Mouse (Mus musculus): ENCODE data around the gene Tmem259. TPM values are rescaled to one million over a fixed set of nuclear protein-coding genes. Genes with fewer than 3 reads are reported as not detected.

Gene Tmem259
- total RNA-seq, 2 experiments from 2014 or later = 22.6 to 29.6 TPM

- ATAC-seq (replicated peaks; ENCODE audit: low FRiP score, poor library complexity, severe bottlenecking) = peak; percentile 53
Measured at GRCm38 (mm10) chr10:79926491-79927323, 57.4 kb downstream of the Tmem259 start, which contains the start of gene Arid3a. TSS of gene Arid3a (plus strand) at chr10:79927043.

GRCm38 (mm10) chr10:79925785-79926490, 58.2 kb downstream of the Tmem259 start:
- ATAC-seq (replicated peaks; ENCODE audit: low FRiP score, poor library complexity, severe bottlenecking) = 0 out of 2 replicates have a peak, but pooled peaks have one; percentile 42

DNA sequence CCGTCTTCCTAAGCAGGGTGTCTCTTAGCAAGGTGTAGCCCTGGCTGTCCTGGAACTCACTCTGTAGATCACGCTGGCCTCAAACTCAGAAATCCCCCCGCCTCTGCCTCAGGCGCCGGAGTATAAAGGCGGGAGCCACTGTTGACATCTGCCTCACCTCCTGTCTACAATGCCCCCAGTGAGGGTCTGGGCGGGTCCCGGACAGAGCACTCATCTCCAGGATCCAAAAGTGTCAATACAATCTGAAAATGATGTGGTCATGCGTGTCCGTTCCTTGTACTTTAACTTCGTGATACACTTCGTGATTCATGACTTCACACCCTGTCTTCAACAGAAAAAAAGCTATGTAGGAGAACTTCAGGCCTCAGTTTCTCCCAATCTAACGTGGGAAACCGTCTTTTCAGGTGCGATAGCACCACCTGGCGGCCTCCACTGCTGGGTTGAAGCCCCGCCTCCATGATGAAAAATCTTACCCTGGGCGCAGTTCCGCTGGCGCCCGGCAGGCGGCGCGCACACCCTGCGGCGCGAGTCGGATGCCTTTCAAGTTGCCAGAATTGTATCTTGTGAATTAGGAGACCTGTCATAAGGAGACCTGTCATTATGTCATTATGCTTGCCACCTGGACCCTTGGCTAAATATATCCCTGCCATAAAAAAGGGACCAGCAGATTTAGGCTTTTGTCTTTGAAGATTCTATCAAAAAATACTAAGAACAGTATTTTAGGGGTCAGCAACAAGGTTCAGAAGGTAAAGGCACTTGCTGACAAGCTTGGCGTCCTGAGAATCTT, 58.9 kb downstream of the Tmem259 start:
- peak; percentile 77 for ATAC-seq (replicated peaks; ENCODE audit: low FRiP score, poor library complexity, severe bottlenecking)

Other genes with a start within 250 kb of the Tmem259 start
Only the 30 nearest of the 33 such genes appear.
- gene Rnf126, start 217.4 kb downstream of the Tmem259 start, total RNA-seq (2015; ENCODE audit: low replicate concordance) = 11.3 and 12.1 TPM in 2 replicates
- 2.6 and 10.7 TPM in 2 replicates for gene Rnf126, start 217.4 kb downstream of the Tmem259 start, total RNA-seq (2017; ENCODE audit: low replicate concordance)
- 1.7 and 5.8 TPM in 2 replicates for gene Fstl3, start 207.1 kb downstream of the Tmem259 start, total RNA-seq (2015; ENCODE audit: low replicate concordance)
- gene Fstl3, start 207.1 kb downstream of the Tmem259 start, total RNA-seq (2017; ENCODE audit: low replicate concordance) = not detected in 2 replicates
- 30.5 and 45.0 TPM in 2 replicates for gene Prss57, start 193.4 kb downstream of the Tmem259 start, total RNA-seq (2015; ENCODE audit: low replicate concordance)
- gene Prss57, start 193.4 kb downstream of the Tmem259 start, total RNA-seq (2017; ENCODE audit: low replicate concordance) = 6.8 and 14.3 TPM in 2 replicates
- gene Palm, start 190.8 kb downstream of the Tmem259 start, total RNA-seq (2015; ENCODE audit: low replicate concordance) = 9.4 and 12.5 TPM in 2 replicates
- gene Palm, start 190.8 kb downstream of the Tmem259 start, total RNA-seq (2017; ENCODE audit: low replicate concordance) = 4.5 and 10.0 TPM in 2 replicates
- not detected in 2 replicates for gene Misp, start 163.3 kb downstream of the Tmem259 start, total RNA-seq (2015; ENCODE audit: low replicate concordance)
- not detected in 2 replicates for gene Misp, start 163.3 kb downstream of the Tmem259 start, total RNA-seq (2017; ENCODE audit: low replicate concordance)
- gene Ptbp1, start 129.9 kb downstream of the Tmem259 start, total RNA-seq (2015; ENCODE audit: low replicate concordance) = 45.2 and 66.7 TPM in 2 replicates
- 38.2 and 53.2 TPM in 2 replicates for gene Ptbp1, start 129.9 kb downstream of the Tmem259 start, total RNA-seq (2017; ENCODE audit: low replicate concordance)
- gene Prtn3, start 109.9 kb downstream of the Tmem259 start, total RNA-seq (2015; ENCODE audit: low replicate concordance) = 420 and 449 TPM in 2 replicates
- 114 and 118 TPM in 2 replicates for gene Prtn3, start 109.9 kb downstream of the Tmem259 start, total RNA-seq (2017; ENCODE audit: low replicate concordance)
- 2.1 and 3.1 TPM in 2 replicates for gene Plppr3, start 109.7 kb downstream of the Tmem259 start, total RNA-seq (2015; ENCODE audit: low replicate concordance)
- gene Plppr3, start 109.7 kb downstream of the Tmem259 start, total RNA-seq (2017; ENCODE audit: low replicate concordance) = 4.9 and 6.8 TPM in 2 replicates
- gene Elane, start 98.1 kb downstream of the Tmem259 start, total RNA-seq (2015; ENCODE audit: low replicate concordance) = 996 and 1,031 TPM in 2 replicates
- gene Elane, start 98.1 kb downstream of the Tmem259 start, total RNA-seq (2017; ENCODE audit: low replicate concordance) = 253 and 405 TPM in 2 replicates
- gene Cfd, start 93.5 kb downstream of the Tmem259 start, total RNA-seq (2015; ENCODE audit: low replicate concordance) = not detected in 2 replicates
- not detected in 2 replicates for gene Cfd, start 93.5 kb downstream of the Tmem259 start, total RNA-seq (2017; ENCODE audit: low replicate concordance)
- gene Med16, start 75.4 kb downstream of the Tmem259 start, total RNA-seq (2015; ENCODE audit: low replicate concordance) = 5.9 and 11.3 TPM in 2 replicates
- gene Med16, start 75.4 kb downstream of the Tmem259 start, total RNA-seq (2017; ENCODE audit: low replicate concordance) = 4.7 and 9.1 TPM in 2 replicates
- not detected in 2 replicates for gene Gm26602, start 73.5 kb downstream of the Tmem259 start, total RNA-seq (2015; ENCODE audit: low replicate concordance)
- gene Gm26602, start 73.5 kb downstream of the Tmem259 start, total RNA-seq (2017; ENCODE audit: low replicate concordance) = not detected in 2 replicates
- gene Kiss1r, start 67.4 kb downstream of the Tmem259 start, total RNA-seq (2015; ENCODE audit: low replicate concordance) = not detected in 2 replicates
- gene Kiss1r, start 67.4 kb downstream of the Tmem259 start, total RNA-seq (2017; ENCODE audit: low replicate concordance) = 0.14 TPM in 1 of 2 replicates, not detected in the other
- gene R3hdm4, start 63.1 kb downstream of the Tmem259 start, total RNA-seq (2015; ENCODE audit: low replicate concordance) = 42.8 and 46.1 TPM in 2 replicates
- 25.0 and 28.3 TPM in 2 replicates for gene R3hdm4, start 63.1 kb downstream of the Tmem259 start, total RNA-seq (2017; ENCODE audit: low replicate concordance)
- gene Arid3a, start 57.3 kb downstream of the Tmem259 start, total RNA-seq (2015; ENCODE audit: low replicate concordance) = 6.3 and 8.8 TPM in 2 replicates
- gene Arid3a, start 57.3 kb downstream of the Tmem259 start, total RNA-seq (2017; ENCODE audit: low replicate concordance) = 10.5 and 14.7 TPM in 2 replicates
- gene Wdr18, start 24.2 kb downstream of the Tmem259 start, total RNA-seq (2015; ENCODE audit: low replicate concordance) = 4.0 and 7.5 TPM in 2 replicates
- 2.5 and 14.2 TPM in 2 replicates for gene Wdr18, start 24.2 kb downstream of the Tmem259 start, total RNA-seq (2017; ENCODE audit: low replicate concordance)
- not detected in 2 replicates for gene Grin3b, start 13.6 kb downstream of the Tmem259 start, total RNA-seq (2015; ENCODE audit: low replicate concordance)
- not detected in 2 replicates for gene Grin3b, start 13.6 kb downstream of the Tmem259 start, total RNA-seq (2017; ENCODE audit: low replicate concordance)
- gene Cnn2, start 4.3 kb upstream of the Tmem259 start, total RNA-seq (2015; ENCODE audit: low replicate concordance) = 33.8 and 46.6 TPM in 2 replicates
- 30.0 and 73.0 TPM in 2 replicates for gene Cnn2, start 4.3 kb upstream of the Tmem259 start, total RNA-seq (2017; ENCODE audit: low replicate concordance)
- gene Abca7, start 12.2 kb upstream of the Tmem259 start, total RNA-seq (2015; ENCODE audit: low replicate concordance) = 14.4 and 18.2 TPM in 2 replicates
- gene Abca7, start 12.2 kb upstream of the Tmem259 start, total RNA-seq (2017; ENCODE audit: low replicate concordance) = 19.4 and 27.7 TPM in 2 replicates
- 23.1 and 31.6 TPM in 2 replicates for gene Arhgap45, start 32.3 kb upstream of the Tmem259 start, total RNA-seq (2015; ENCODE audit: low replicate concordance)
- gene Arhgap45, start 32.3 kb upstream of the Tmem259 start, total RNA-seq (2017; ENCODE audit: low replicate concordance) = 28.6 and 35.8 TPM in 2 replicates
- gene Polr2e, start 55.5 kb upstream of the Tmem259 start, total RNA-seq (2015; ENCODE audit: low replicate concordance) = 23.6 and 33.4 TPM in 2 replicates
- gene Polr2e, start 55.5 kb upstream of the Tmem259 start, total RNA-seq (2017; ENCODE audit: low replicate concordance) = 4.5 and 9.9 TPM in 2 replicates
- 108 and 169 TPM in 2 replicates for gene Gpx4, start 62.8 kb upstream of the Tmem259 start, total RNA-seq (2015; ENCODE audit: low replicate concordance)
- 96.3 and 123 TPM in 2 replicates for gene Gpx4, start 62.8 kb upstream of the Tmem259 start, total RNA-seq (2017; ENCODE audit: low replicate concordance)
- gene Sbno2, start 121.2 kb upstream of the Tmem259 start, total RNA-seq (2015; ENCODE audit: low replicate concordance) = 9.2 and 12.5 TPM in 2 replicates
- 17.1 and 20.9 TPM in 2 replicates for gene Sbno2, start 121.2 kb upstream of the Tmem259 start, total RNA-seq (2017; ENCODE audit: low replicate concordance)
- gene Stk11, start 131.5 kb upstream of the Tmem259 start, total RNA-seq (2015; ENCODE audit: low replicate concordance) = 47.7 and 60.0 TPM in 2 replicates
- 152 and 195 TPM in 2 replicates for gene Stk11, start 131.5 kb upstream of the Tmem259 start, total RNA-seq (2017; ENCODE audit: low replicate concordance)
- 43.3 and 48.8 TPM in 2 replicates for gene Atp5d, start 154.3 kb upstream of the Tmem259 start, total RNA-seq (2015; ENCODE audit: low replicate concordance)
- gene Atp5d, start 154.3 kb upstream of the Tmem259 start, total RNA-seq (2017; ENCODE audit: low replicate concordance) = 12.1 and 17.3 TPM in 2 replicates
- not detected in 2 replicates for gene Cbarp, start 156.5 kb upstream of the Tmem259 start, total RNA-seq (2015; ENCODE audit: low replicate concordance)
- not detected in 2 replicates for gene Cbarp, start 156.5 kb upstream of the Tmem259 start, total RNA-seq (2017; ENCODE audit: low replicate concordance)
- gene Midn, start 163.9 kb upstream of the Tmem259 start, total RNA-seq (2015; ENCODE audit: low replicate concordance) = 5.0 and 7.7 TPM in 2 replicates
- gene Midn, start 163.9 kb upstream of the Tmem259 start, total RNA-seq (2017; ENCODE audit: low replicate concordance) = 3.9 and 7.4 TPM in 2 replicates
- gene Cirbp, start 181.7 kb upstream of the Tmem259 start, total RNA-seq (2015; ENCODE audit: low replicate concordance) = 3.6 and 3.7 TPM in 2 replicates
- 14.6 and 16.3 TPM in 2 replicates for gene Cirbp, start 181.7 kb upstream of the Tmem259 start, total RNA-seq (2017; ENCODE audit: low replicate concordance)
- 7.5 TPM in 1 of 2 replicates, not detected in the other for gene 1600002K03Rik, start 188.6 kb upstream of the Tmem259 start, total RNA-seq (2015; ENCODE audit: low replicate concordance)
- gene 1600002K03Rik, start 188.6 kb upstream of the Tmem259 start, total RNA-seq (2017; ENCODE audit: low replicate concordance) = 5.9 TPM in 1 of 2 replicates, not detected in the other
- gene Efna2, start 195.2 kb upstream of the Tmem259 start, total RNA-seq (2015; ENCODE audit: low replicate concordance) = not detected in 2 replicates
- not detected in 2 replicates for gene Efna2, start 195.2 kb upstream of the Tmem259 start, total RNA-seq (2017; ENCODE audit: low replicate concordance)

All from erythroblast, adult 5-6 weeks (primary cell).